Mouse (Mus musculus) cortical plate, adult 2 months (tissue): ENCODE data around the gene Wnt10b.

Experiments used
- CTCF ChIP-seq: fragments of 200-500 bp; IDR thresholded peaks from 2 replicates; pipeline ENCODE4 v1.5.1; 2011; ENCODE audit warnings: mild to moderate bottlenecking, control low read depth, low read length; ENCODE audit not compliant: insufficient read depth; ENCODE audit errors: extremely low read depth
- POLR2A ChIP-seq: fragments of 200-500 bp; IDR thresholded peaks from 2 replicates; pipeline ENCODE4 v1.6.1; 2011; ENCODE audit warnings: mild to moderate bottlenecking, low read length, control low read depth; ENCODE audit not compliant: insufficient read depth; ENCODE audit errors: extremely low read depth

DNA sequence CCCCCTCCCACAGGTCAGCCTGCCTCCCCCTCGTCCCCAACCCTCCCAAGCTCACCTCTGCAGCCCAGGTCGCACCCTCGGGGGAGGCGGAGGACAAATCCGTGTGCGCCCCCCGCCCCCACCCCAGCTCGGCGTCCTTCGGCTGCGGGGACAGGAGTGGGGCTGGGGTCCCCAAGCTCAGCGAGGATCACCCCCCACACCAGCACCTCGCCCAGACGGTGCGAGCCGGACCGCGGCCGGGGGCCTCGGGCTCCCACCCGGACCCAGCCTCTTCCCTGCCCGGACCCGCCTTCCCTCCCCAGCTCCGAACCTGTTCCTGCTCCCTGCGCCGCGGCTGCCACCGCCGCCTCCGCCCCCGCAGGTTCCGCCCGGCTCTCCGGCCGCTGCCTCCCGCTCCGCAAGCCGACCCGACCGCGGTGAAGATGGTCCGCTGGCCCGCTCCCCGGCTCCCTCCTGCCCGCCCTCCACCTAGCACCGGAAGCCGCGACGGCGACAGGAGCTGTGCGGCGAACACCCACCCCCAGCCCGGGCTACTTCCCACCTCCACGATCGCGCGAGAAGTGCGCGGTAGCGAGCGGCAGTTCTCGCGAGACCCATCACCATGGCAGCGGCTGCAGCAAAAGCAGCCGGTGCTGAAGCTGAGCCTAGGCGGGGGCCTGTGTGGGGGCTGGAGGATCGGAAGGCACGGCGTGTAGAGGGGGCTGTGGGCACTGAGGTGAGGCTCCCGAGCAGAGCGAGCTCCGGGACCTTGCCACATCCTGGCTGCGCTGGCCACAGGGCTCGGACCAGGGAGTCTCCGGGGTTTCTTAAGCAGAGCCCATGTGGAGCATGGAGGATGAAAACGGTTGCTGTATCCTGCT, 15.1 kb downstream of the Wnt10b start, which contains the start of gene Arf3:
- TF ChIP-seq POLR2A (peak; percentile 86), CTCF (no peak)
